Mouse (Mus musculus): ENCODE data around the gene Cdh7.
"Not testable (repeated sequence)": the region's sequence is repeated elsewhere in the genome, so short reads cannot be mapped to it uniquely, and the experiment has no call there.

The Cdh7 gene

GRCm38 (mm10) chr1:109982064-109982808 is at the start of gene Cdh7:
Gene Cdh7 (plus strand): TSS chr1:109982431.
- no peak for DNase-seq (ENCODE audit: low read depth in 1 of 2, low spot score in 2 of 2)

- no peak for DNase-seq (ENCODE audit: low read depth in 1 of 2, low spot score in 2 of 2)
Measured at GRCm38 (mm10) chr1:109932674-109933073, 49.6 kb upstream of the Cdh7 start.

GRCm38 (mm10) chr1:109948571-109948970 is 33.7 kb upstream of the Cdh7 start:
- DNase-seq (ENCODE audit: low read depth in 1 of 2, low spot score in 2 of 2) = no peak

GRCm38 (mm10) chr1:109971721-109972425 is 10.4 kb upstream of the Cdh7 start:
- no peak for DNase-seq (ENCODE audit: low read depth in 1 of 2, low spot score in 2 of 2)

GRCm38 (mm10) chr1:109972426-109973015 is 9.7 kb upstream of the Cdh7 start:
- no peak for DNase-seq (ENCODE audit: low read depth in 1 of 2, low spot score in 2 of 2)

- DNase-seq (ENCODE audit: low read depth in 1 of 2, low spot score in 2 of 2) = no peak
Measured at GRCm38 (mm10) chr1:109982809-109983536, 742 bp downstream of the Cdh7 start.

- DNase-seq (ENCODE audit: low read depth in 1 of 2, low spot score in 2 of 2) = no peak
Measured at GRCm38 (mm10) chr1:109983537-109983912, 1.3 kb downstream of the Cdh7 start.

GRCm38 (mm10) chr1:109984776-109985175 is 2.5 kb downstream of the Cdh7 start:
- no peak for DNase-seq (ENCODE audit: low read depth in 1 of 2, low spot score in 2 of 2)

GRCm38 (mm10) chr1:109985468-109985867 is 3.2 kb downstream of the Cdh7 start:
- no peak for DNase-seq (ENCODE audit: low read depth in 1 of 2, low spot score in 2 of 2)

- DNase-seq (ENCODE audit: low read depth in 1 of 2, low spot score in 2 of 2) = no peak
Measured at GRCm38 (mm10) chr1:109989541-109989940, 7.3 kb downstream of the Cdh7 start.

- no peak for DNase-seq (ENCODE audit: low read depth in 1 of 2, low spot score in 2 of 2)
Measured at GRCm38 (mm10) chr1:109993906-109994305, 11.7 kb downstream of the Cdh7 start.

- DNase-seq (ENCODE audit: low read depth in 1 of 2, low spot score in 2 of 2) = no peak
Measured at GRCm38 (mm10) chr1:110004451-110004850, 22.2 kb downstream of the Cdh7 start.

- no peak for DNase-seq (ENCODE audit: low read depth in 1 of 2, low spot score in 2 of 2)
Measured at GRCm38 (mm10) chr1:110005038-110005437, 22.8 kb downstream of the Cdh7 start.

GRCm38 (mm10) chr1:110012153-110012552 is 29.9 kb downstream of the Cdh7 start:
- DNase-seq (ENCODE audit: low read depth in 1 of 2, low spot score in 2 of 2) = no peak

GRCm38 (mm10) chr1:110056317-110056716 is 74.1 kb downstream of the Cdh7 start:
- no peak for DNase-seq (ENCODE audit: low read depth in 1 of 2, low spot score in 2 of 2)

- DNase-seq (ENCODE audit: low read depth in 1 of 2, low spot score in 2 of 2) = no peak
Measured at GRCm38 (mm10) chr1:110067405-110067804, 85.2 kb downstream of the Cdh7 start.

GRCm38 (mm10) chr1:110078471-110078870 is 96.2 kb downstream of the Cdh7 start:
- DNase-seq (ENCODE audit: low read depth in 1 of 2, low spot score in 2 of 2) = no peak

- no peak for DNase-seq (ENCODE audit: low read depth in 1 of 2, low spot score in 2 of 2)
Measured at GRCm38 (mm10) chr1:110118071-110118470, 135.8 kb downstream of the Cdh7 start.

- DNase-seq (ENCODE audit: low read depth in 1 of 2, low spot score in 2 of 2) = no peak
Measured at GRCm38 (mm10) chr1:110118862-110119261, 136.6 kb downstream of the Cdh7 start.

GRCm38 (mm10) chr1:110171459-110171858 is 189.2 kb downstream of the Cdh7 start:
- not testable (repeated sequence) for DNase-seq (ENCODE audit: low read depth in 1 of 2, low spot score in 2 of 2)

All from monocyte, adult 2 months (primary cell).